Mouse (Mus musculus): ENCODE data around the gene Eea1. TPM values are rescaled to one million over a fixed set of nuclear protein-coding genes. Genes with fewer than 3 reads are reported as not detected.
"Not testable (repeated sequence)": the region's sequence is repeated elsewhere in the genome, so short reads cannot be mapped to it uniquely, and the experiment has no call there.

Gene Eea1
- polyA plus RNA-seq, 1 experiment, result 22.8 TPM

- no peaks in the 10 kb centered on the region for H3K4me1 ChIP-seq (ENCODE audit: control insufficient read depth, insufficient read depth, low read length)
- WGBS, result 70% methylated on average over 6 of the region's 6 CpGs
- TF ChIP-seq POLR2A (IDR thresholded peaks at IDR 0.05; ENCODE audit: borderline replicate concordance, control insufficient read depth, low read depth, low read length), result no peak
- TF ChIP-seq CTCF (IDR thresholded peaks at IDR 0.05; ENCODE audit: control insufficient read depth, insufficient read depth, low read length), result no peak
- H3K27ac ChIP-seq (ENCODE audit: control insufficient read depth, insufficient read depth, low read depth, low read length, poor library complexity), result no peak overlapping the region
- H3K4me3 ChIP-seq (replicated peaks; ENCODE audit: control insufficient read depth, low read depth, low read length), result no peak overlapping the region
Observed at GRCm38 (mm10) chr10:95904668-95905067, 35.8 kb upstream of the Eea1 start.

DNA sequence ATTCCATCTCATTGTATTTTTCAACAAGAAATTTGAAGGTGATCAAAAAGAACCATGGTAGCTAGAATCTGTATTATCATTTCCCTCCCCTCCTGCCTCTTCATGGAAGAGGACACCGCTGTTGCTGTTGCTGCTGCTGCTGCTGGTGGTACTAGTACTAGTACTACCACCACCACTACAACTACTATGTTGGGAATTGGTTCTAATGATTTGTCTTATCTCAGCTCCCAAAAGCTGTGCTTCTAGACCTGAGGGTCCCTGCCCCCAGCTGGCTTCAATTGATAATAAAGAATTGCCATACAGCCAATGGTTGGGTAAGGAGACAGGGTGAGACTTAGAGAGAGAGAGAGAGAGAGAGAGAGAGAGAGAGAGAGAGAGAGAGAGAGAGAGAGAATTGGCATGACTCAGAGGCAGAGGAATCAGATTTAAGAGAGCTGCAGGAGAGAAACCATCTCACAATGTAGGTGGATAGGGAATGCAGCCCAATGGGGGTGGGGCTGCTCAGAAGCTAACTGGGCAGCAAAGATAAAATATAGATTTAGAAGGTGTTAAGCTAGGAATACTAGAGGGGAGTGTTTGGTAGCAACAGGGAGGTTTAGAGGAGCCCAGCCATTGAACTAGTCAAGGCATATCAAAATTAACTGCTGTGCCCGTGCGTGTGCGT is 31.1 kb upstream of the Eea1 start:
- 88% methylated on average over 4 of the region's 4 CpGs for WGBS
- TF ChIP-seq POLR2A (IDR thresholded peaks at IDR 0.05; ENCODE audit: borderline replicate concordance, control insufficient read depth, low read depth, low read length), result no peak
- no peak for TF ChIP-seq CTCF (IDR thresholded peaks at IDR 0.05; ENCODE audit: control insufficient read depth, insufficient read depth, low read length)
- H3K4me1 ChIP-seq (ENCODE audit: control insufficient read depth, insufficient read depth, low read length), result no peaks in the 10 kb centered on the region
- H3K4me3 ChIP-seq (replicated peaks; ENCODE audit: control insufficient read depth, low read depth, low read length), result no peak overlapping the region
- no peak overlapping the region for H3K27ac ChIP-seq (ENCODE audit: control insufficient read depth, insufficient read depth, low read depth, low read length, poor library complexity)

- H3K4me1 ChIP-seq (ENCODE audit: control insufficient read depth, insufficient read depth, low read length), result no peaks in the 10 kb centered on the region
- WGBS, result 81% methylated on average over 5 of the region's 5 CpGs
- H3K4me3 ChIP-seq (replicated peaks; ENCODE audit: control insufficient read depth, low read depth, low read length), result no peak overlapping the region
- H3K27ac ChIP-seq (ENCODE audit: control insufficient read depth, insufficient read depth, low read depth, low read length, poor library complexity), result no peak overlapping the region
- no peak for TF ChIP-seq POLR2A (IDR thresholded peaks at IDR 0.05; ENCODE audit: borderline replicate concordance, control insufficient read depth, low read depth, low read length)
- no peak for TF ChIP-seq CTCF (IDR thresholded peaks at IDR 0.05; ENCODE audit: control insufficient read depth, insufficient read depth, low read length)
Observed at GRCm38 (mm10) chr10:95911016-95911415, 29.4 kb upstream of the Eea1 start.

GRCm38 (mm10) chr10:95914434-95915174 is 25.8 kb upstream of the Eea1 start:
- WGBS, result 81% methylated on average over 5 of the region's 5 CpGs
- H3K4me3 ChIP-seq (replicated peaks; ENCODE audit: control insufficient read depth, low read depth, low read length), result no peak overlapping the region
- H3K4me1 ChIP-seq (ENCODE audit: control insufficient read depth, insufficient read depth, low read length), result no peaks in the 10 kb centered on the region
- H3K27ac ChIP-seq (ENCODE audit: control insufficient read depth, insufficient read depth, low read depth, low read length, poor library complexity), result no peak overlapping the region
- TF ChIP-seq CTCF (IDR thresholded peaks at IDR 0.05; ENCODE audit: control insufficient read depth, insufficient read depth, low read length) (no peak), POLR2A (IDR thresholded peaks at IDR 0.05; ENCODE audit: borderline replicate concordance, control insufficient read depth, low read depth, low read length) (no peak)

DNA sequence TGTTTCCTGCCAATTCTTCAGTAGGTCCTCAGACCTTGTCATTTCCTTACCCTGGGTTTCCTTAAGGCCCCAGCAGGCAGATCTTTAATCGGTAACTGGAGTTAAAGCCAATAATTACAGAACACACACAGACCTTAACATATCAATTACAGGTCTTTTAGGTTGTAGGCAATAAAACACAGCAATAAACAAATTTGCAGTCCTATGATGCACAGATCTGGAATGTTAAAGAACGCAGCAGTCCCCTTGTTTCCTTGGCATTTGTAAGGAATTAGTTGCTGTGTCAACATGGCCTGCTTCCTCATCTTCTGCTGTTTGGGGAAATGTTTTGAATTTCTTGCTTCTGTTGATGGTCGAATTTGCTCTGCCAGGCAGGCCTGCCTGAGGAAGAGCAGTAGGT is 21.7 kb upstream of the Eea1 start:
- 35% methylated on average over 3 of the region's 3 CpGs for WGBS
- no peaks in the 10 kb centered on the region for H3K4me1 ChIP-seq (ENCODE audit: control insufficient read depth, insufficient read depth, low read length)
- TF ChIP-seq CTCF (IDR thresholded peaks at IDR 0.05; ENCODE audit: control insufficient read depth, insufficient read depth, low read length) (no peak), POLR2A (IDR thresholded peaks at IDR 0.05; ENCODE audit: borderline replicate concordance, control insufficient read depth, low read depth, low read length) (no peak)
- H3K27ac ChIP-seq (ENCODE audit: control insufficient read depth, insufficient read depth, low read depth, low read length, poor library complexity), result no peak overlapping the region
- H3K4me3 ChIP-seq (replicated peaks; ENCODE audit: control insufficient read depth, low read depth, low read length), result no peak overlapping the region

- TF ChIP-seq CTCF (IDR thresholded peaks at IDR 0.05; ENCODE audit: control insufficient read depth, insufficient read depth, low read length) (no peak), POLR2A (IDR thresholded peaks at IDR 0.05; ENCODE audit: borderline replicate concordance, control insufficient read depth, low read depth, low read length) (no peak)
- 77% methylated on average over 6 of the region's 6 CpGs for WGBS
- Histone ChIP-seq H3K4me3 (replicated peaks; ENCODE audit: control insufficient read depth, low read depth, low read length) (no peak overlapping the region), H3K4me1 (ENCODE audit: control insufficient read depth, insufficient read depth, low read length) (no peaks in the 10 kb centered on the region), H3K27ac (ENCODE audit: control insufficient read depth, insufficient read depth, low read depth, low read length, poor library complexity) (no peak overlapping the region)
Observed at GRCm38 (mm10) chr10:95923263-95924217, 16.9 kb upstream of the Eea1 start.

GRCm38 (mm10) chr10:95933631-95934030 is 6.8 kb upstream of the Eea1 start:
- WGBS, result 88% methylated on average over 13 of the region's 13 CpGs
- H3K4me1 ChIP-seq (ENCODE audit: control insufficient read depth, insufficient read depth, low read length); H3K4me3 ChIP-seq (replicated peaks; ENCODE audit: control insufficient read depth, low read depth, low read length); H3K27ac ChIP-seq (ENCODE audit: control insufficient read depth, insufficient read depth, low read depth, low read length, poor library complexity): not testable (repeated sequence)

Data from bone marrow, adult 2 months (tissue).